Mouse (Mus musculus) right cerebral cortex, postnatal 36 days (tissue): ENCODE measurements around the gene Mterf1b.
"Not testable (repeated sequence)": the region's sequence is repeated elsewhere in the genome, so short reads cannot be mapped to it uniquely, and the experiment has no call there.

Source experiments
- DNase-seq, 2 experiments: peaks; one replicate each; pipeline ENCODE4 v3.0.0; 2022; ENCODE audit warnings: low spot score in 2 of 2, mixed read lengths in 1 of 2

The Mterf1b gene

GRCm38 (mm10) chr5:4191671-4192480, at the start of gene Mterf1b:
TSS of gene Mterf1b (plus strand) at chr5:4192367.
- not testable (repeated sequence) for DNase-seq

DNA sequence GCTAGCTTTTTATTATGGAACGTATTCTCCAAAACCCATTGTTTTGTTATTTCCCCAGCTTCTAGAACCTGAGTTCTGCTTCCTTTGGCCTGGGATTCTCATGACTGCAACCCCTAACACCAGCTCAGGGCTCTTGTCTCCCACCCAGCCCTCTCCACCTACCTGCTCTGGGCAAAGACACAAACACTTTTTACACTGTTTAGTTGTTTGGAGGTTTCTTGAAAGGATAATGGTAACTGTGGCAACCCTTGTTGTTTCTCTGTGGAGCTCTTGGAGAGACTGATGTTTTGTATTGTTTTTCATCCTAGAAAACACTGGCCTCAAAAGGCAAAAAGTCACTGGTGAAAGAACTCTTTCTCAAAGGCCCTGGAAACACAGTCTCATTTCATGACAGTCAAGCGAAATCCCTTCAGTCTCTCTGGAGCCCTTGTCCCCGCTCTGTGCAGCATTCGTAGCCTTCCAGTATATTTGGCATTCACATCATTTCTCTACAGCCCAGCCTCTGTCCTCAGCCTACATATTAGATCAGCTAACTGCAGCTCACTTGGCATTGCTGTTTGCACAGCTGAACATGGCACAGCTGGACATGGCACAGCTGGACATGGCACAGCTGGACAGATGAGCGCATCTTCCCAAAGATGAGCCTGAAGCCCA, 32.6 kb upstream of the Mterf1b start:
- DNase-seq, result not testable (repeated sequence)

- DNase-seq, result no peak
Measured at GRCm38 (mm10) chr5:4161554-4161953, 30.6 kb upstream of the Mterf1b start.

DNA sequence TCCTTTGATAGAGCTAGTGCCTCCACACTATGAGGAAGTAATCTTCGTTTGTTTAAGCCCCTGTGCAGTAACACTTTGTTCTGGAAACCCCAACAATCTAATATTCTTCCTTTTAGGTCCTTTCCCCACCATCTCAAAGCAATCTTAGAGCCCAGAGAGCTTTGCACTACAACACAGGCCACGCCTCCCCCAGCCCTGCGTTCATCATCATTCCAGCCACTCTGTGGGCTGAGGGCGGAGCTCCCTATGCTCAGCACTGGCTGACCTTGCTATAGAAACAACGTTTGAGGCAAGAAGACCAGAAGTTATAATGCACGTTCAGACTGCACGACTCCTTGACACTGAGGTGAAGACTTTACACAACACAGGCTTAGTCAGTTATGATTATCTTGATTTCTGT, 29.7 kb upstream of the Mterf1b start:
- no peak for DNase-seq

GRCm38 (mm10) chr5:4167813-4168529, 24.2 kb upstream of the Mterf1b start:
- not testable (repeated sequence) for DNase-seq

DNA sequence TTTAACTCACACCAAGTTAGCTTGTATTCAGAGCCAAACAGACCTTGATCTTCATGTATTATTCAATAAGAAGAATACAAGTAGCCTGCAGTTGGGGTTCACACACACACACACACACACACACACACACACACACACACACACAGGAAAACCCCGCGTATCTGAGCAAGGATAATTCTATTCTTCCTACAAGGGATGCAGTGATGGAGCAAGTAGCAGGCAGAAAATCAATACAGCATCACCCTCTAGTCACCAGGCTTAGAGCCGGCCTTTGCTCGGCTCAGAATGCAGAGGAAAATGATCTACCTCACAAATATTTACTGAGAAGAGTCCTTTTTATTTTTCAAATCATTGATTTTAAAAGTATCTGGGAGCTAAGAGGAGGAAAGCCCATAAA, 23.6 kb upstream of the Mterf1b start:
- DNase-seq, result not testable (repeated sequence)

DNA sequence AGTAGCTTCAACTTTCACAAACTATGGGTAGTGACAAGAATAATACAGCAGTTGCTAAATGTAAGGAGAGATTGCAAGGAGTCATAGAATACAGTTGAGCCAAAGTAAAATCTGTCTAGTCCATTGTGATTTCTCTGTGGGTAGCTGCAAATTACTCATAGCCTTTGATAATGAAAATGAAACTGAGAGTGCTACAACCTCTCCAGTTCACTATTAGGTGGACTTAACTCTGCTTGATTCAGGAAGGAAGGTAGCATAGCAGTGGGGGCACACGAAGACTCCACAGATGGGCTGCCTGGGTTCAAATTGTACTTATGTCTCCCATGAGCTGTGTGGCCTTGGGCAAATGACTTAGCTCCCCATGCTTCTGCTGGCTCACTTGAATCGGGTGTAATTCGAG, 15.7 kb upstream of the Mterf1b start:
- not testable (repeated sequence) for DNase-seq

DNA sequence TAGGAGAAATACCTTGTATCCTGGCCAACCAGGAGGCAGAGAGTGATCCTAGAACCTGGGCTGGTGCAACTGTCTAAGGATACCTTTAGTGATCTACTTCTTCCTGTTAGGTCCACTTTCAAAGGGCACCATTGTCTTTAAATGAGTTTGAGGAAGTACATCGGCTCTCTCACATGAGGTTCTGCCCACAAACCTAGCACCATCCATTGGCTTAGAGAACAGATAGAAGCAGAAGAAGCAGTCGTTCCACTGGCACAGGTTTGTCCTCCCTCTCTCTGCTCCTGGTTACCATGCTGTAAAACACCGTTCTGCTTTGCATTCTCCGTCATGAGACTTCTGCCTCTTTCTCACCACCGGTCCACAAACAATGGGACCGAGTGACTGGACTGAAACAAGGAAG, 12.8 kb upstream of the Mterf1b start:
- no peak for DNase-seq

DNA sequence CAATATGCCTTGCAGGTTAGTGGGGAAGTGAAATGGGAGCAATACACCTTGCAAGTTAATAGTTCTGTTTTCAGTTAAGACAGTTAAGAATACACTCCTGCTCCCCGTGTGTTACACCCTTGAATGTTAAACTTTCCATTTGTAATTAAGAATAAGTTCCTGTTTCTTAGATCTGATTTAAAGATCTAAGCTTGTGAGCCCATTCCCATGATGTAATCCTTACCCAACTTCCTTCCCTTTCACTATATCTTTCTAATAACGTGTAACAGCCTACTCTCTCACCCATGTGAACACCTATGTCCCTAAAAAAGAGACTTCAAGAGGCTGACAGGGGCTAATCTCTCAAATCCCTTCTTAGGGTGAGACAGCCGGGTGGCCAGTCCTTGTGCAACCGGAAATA, 5.4 kb upstream of the Mterf1b start:
- no peak for DNase-seq

DNA sequence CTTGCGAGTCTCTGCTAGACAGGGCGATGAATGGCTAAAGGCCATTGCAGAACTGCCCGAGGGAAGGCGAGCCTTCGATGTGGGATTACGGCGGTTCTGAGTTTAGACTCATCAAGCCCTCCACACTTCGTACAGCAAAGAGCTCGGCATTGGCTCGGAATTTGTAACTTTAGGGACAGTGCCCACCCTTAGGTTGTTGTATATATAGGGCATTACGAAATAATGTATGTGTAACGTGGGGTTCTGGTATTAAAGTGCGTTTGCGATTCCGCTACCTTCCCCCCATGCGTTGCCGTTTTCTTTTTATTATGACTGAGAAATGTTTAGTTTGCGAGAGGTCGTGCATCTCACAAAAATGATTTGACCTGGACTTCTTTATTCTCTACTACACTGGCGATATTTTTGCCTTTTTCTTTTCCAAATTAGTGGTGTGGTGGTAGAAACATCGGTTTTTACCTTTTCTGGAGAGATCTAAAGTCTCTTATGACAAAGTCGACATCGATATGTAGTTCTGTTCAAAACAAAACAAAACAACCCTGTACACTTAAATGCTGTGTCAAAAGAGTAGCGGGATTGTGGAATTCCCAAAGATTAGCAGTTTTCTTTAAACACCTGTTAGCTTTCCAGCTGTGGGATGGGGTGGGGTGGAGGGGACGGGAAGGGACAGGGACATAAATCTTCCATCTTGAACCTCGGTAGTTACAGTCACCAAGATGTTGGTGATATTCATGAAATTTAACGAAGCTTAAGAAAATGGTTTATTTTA, 497 bp downstream of the Mterf1b start:
- DNase-seq, result not testable (repeated sequence)

DNA sequence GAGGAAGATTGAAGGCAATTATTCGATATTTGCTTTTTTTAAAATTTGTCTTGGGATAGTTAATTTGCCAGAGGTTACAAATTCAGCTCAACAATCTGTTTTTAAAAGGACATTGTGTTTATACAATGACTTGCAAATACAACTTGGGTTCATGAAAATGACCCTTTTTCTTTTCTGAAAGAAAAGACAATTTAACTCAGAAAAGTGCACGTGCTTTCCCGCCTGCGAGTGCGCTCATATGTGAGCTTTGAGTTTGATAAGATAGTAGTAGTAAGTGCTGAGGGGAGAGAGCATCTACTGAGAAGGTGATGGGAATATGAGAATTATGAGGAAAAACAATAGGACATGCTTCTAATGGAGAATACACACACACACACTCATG, 1.1 kb downstream of the Mterf1b start:
- no peak for DNase-seq

DNA sequence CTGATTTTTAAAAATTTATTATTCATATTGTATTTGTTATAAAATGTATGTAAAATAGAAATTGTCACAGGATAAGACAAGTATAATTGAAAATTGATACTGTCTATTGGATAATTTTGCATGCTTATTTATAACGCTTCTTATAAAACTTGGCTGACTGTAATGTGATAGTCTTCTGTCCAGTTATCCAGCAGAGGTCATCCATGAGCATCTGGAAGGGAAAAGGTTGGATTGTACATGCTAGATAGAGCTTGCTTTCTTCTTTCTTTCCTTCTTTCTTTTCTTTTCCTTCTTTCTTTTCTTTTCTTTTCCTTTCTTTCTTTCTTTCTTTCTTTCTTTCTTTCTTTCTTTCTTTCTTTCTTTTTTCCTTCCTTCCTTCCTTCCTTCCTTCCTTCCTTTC, 2.0 kb downstream of the Mterf1b start:
- DNase-seq, result no peak

GRCm38 (mm10) chr5:4195086-4195485, 2.9 kb downstream of the Mterf1b start:
- no peak for DNase-seq

- no peak for DNase-seq
Measured at GRCm38 (mm10) chr5:4201368-4201767, 9.2 kb downstream of the Mterf1b start.

- DNase-seq, result not testable (repeated sequence)
Measured at GRCm38 (mm10) chr5:4202276-4202810, 10.2 kb downstream of the Mterf1b start.

GRCm38 (mm10) chr5:4210082-4210481, 17.9 kb downstream of the Mterf1b start:
- not testable (repeated sequence) for DNase-seq

- DNase-seq, result no peak
Measured at GRCm38 (mm10) chr5:4221309-4221708, 29.1 kb downstream of the Mterf1b start.

DNA sequence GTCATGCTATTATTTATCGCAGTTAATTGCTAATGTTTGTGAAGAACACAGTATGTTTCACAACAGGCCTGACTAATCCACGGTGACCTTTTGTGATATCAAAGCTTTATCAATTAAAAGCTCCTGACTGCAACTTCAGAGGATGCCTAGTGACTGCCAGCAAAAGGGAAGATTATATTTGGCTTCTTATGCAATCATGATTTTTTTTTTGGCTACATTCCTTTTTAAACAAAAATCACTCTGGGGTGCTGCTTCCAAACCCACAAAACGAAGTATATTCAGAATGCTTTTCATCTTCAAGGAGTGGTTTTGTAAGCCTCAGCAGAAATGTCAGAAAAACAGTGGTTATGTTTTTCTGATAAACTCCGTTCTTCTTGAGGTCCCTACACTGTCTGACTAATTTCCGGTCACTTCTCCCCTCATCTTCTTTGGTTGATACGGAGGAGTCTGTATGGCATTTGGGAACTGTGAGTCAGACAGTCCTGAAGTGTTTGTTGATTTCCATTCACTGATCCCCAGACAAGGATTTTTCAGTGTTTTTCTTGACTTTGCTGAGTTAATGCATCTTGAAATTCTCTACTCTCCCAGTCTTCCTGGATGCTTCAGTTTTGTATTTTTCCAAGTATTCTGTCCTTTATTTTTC, 29.9 kb downstream of the Mterf1b start:
- no peak for DNase-seq

GRCm38 (mm10) chr5:4232163-4232562, 40.0 kb downstream of the Mterf1b start:
- no peak for DNase-seq

DNA sequence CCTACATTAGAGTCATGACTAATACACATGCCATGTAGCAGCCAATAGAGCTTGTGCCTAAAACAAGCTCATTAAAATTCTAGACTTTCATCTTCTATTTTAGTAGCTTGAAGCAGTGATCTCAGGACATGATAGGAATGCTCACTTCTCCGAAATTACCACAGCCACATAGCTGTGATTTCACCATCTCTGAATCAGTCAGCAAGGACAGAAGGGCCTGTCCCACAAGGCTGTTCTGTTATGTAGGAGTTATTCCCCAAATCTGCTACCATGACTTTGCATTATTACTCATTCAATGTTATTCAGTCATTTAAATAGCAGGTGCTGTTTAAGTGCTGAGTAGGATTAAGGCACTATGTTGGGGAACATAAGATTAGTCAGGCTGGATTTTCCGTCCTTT, 42.3 kb downstream of the Mterf1b start:
- DNase-seq, result peak in 1 of 2 experiments; percentile 27

- no peak for DNase-seq
Measured at GRCm38 (mm10) chr5:4240120-4240519, 48.0 kb downstream of the Mterf1b start.
